ENCODE assay signal across 8 mouse cellular contexts in the genomic region with DNA sequence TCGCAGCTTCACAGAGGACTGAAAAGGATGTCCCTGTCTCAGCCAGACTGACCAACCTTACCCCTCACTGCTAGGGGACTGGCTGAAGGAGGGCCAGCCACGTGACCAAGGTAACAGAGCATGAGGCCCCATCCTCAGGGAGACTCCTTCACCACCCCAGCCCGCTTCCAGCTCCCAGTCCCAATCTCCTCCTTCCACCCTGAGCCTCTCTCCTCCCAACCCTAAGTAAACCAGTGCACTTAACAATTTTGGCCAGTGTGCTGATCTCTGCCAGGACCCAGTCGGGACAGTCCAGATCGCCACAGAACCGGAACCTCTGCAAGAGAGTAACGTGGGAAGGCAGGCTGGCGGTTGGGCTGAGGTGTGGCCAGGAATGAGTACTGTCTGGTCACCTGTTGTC. TPM values are rescaled to one million over a fixed set of nuclear protein-coding genes. Genes with fewer than 3 reads are reported as not detected.
DNase-seq lines count a peak whose midpoint lies in the region; ATAC-seq and TF ChIP-seq lines count a peak whose summit lies in the region.
"Had no signal": no experiment of that assay in that cellular context is flagged by ENCODE, and none has a peak within 500 bp of the region (broad histone marks: within the 10 kb centered on the region; RNA-seq: fewer than 3 reads in every experiment).

No protein-coding gene starts in this region.

- peak overlapping the region; percentile 91 for H3K4me2 ChIP-seq in lung, embryonic 14.5 days
- H3K4me2 ChIP-seq in embryonic facial prominence, embryonic 15.5 days (replicated peaks) = peak overlapping the region; percentile 92; the same call in 1 of the 2 replicates
- peak overlapping the region; percentile 87; the same call in 1 of the 2 replicates for H3K4me2 ChIP-seq in hindbrain, embryonic 16.5 days (ENCODE audit: low read length)

- WGBS in lung, embryonic 14.5 days = 86% methylated on average over 8 of the region's 8 CpGs
- 85% methylated on average over 8 of the region's 8 CpGs for WGBS in embryonic facial prominence, embryonic 15.5 days
- WGBS in hindbrain, embryonic 16.5 days = 91% methylated on average over 8 of the region's 8 CpGs

- no peak overlapping the region for H3K27ac ChIP-seq in lung, embryonic 14.5 days (ENCODE audit: low read depth)
- H3K27ac ChIP-seq in embryonic facial prominence, embryonic 15.5 days (replicated peaks) = no peak overlapping the region
- H3K27ac ChIP-seq in hindbrain, embryonic 16.5 days (ENCODE audit: low read depth, low read length) = no peak overlapping the region

- no peak for DNase-seq in lung, embryonic 14.5 days
- no peak for DNase-seq in lung, postnatal 14 days
- DNase-seq in naive thymus-derived CD4-positive, alpha-beta T cell, adult 2 months (ENCODE audit: low read depth) = peak; percentile 8
- DNase-seq in layer of hippocampus, adult 11-12 months (ENCODE audit: low spot score) = no peak
- DNase-seq in layer of hippocampus, postnatal 10 days (ENCODE audit: low spot score in 2 of 2) = no peak
- DNase-seq: right cerebral cortex, adult 18-20 months had no signal

- no peaks in the 10 kb centered on the region for H3K9me3 ChIP-seq in lung, embryonic 14.5 days (ENCODE audit: low read depth, low read length)
- no peaks in the 10 kb centered on the region for H3K9me3 ChIP-seq in embryonic facial prominence, embryonic 15.5 days (replicated peaks)
- H3K9me3 ChIP-seq in hindbrain, embryonic 16.5 days (ENCODE audit: control insufficient read depth, low read length) = no peaks in the 10 kb centered on the region

- TF ChIP-seq CTCF in lung, embryonic 14.5 days (IDR thresholded peaks at IDR 0.05; ENCODE audit: low read depth) = no peak

- H3K36me3 ChIP-seq in lung, embryonic 14.5 days (ENCODE audit: insufficient read depth) = 0 out of 2 replicates have a peak, but pooled peaks cover 9% of the 10 kb centered on the region
- peaks cover 13% of the 10 kb centered on the region for H3K36me3 ChIP-seq in embryonic facial prominence, embryonic 15.5 days
- H3K36me3 ChIP-seq in hindbrain, embryonic 16.5 days (ENCODE audit: control insufficient read depth, insufficient read depth, low read length) = peaks cover 11% of the 10 kb centered on the region

- no peak overlapping the region for H3K9ac ChIP-seq in lung, embryonic 14.5 days
- H3K9ac ChIP-seq in embryonic facial prominence, embryonic 15.5 days = no peak overlapping the region
- H3K9ac ChIP-seq in hindbrain, embryonic 16.5 days (ENCODE audit: low read depth, low read length) = peak overlapping the region; percentile 81; the same call in 1 of the 2 replicates

- no peak overlapping the region for H3K4me3 ChIP-seq in lung, embryonic 14.5 days (ENCODE audit: low read depth, low read length)
- H3K4me3 ChIP-seq in embryonic facial prominence, embryonic 15.5 days (replicated peaks) = no peak overlapping the region
- H3K4me3 ChIP-seq in hindbrain, embryonic 16.5 days (ENCODE audit: low read length) = no peak overlapping the region

- H3K4me1 ChIP-seq in lung, embryonic 14.5 days (ENCODE audit: insufficient read depth) = no peaks in the 10 kb centered on the region
- H3K4me1 ChIP-seq in embryonic facial prominence, embryonic 15.5 days = peaks cover 12% of the 10 kb centered on the region
- H3K4me1 ChIP-seq in hindbrain, embryonic 16.5 days (ENCODE audit: control insufficient read depth, insufficient read depth, low read depth, low read length) = peaks cover 22% of the 10 kb centered on the region

- H3K27me3 ChIP-seq in lung, embryonic 14.5 days (ENCODE audit: insufficient read depth, low read length) = no peaks in the 10 kb centered on the region
- H3K27me3 ChIP-seq in embryonic facial prominence, embryonic 15.5 days = no peaks in the 10 kb centered on the region; the same call in 1 of the 2 replicates
- H3K27me3 ChIP-seq in hindbrain, embryonic 16.5 days (replicated peaks; ENCODE audit: control insufficient read depth, insufficient read depth, low read length) = no peaks in the 10 kb centered on the region

- no peak for ATAC-seq in lung, embryonic 14.5 days (ENCODE audit: insufficient read depth)
- ATAC-seq in embryonic facial prominence, embryonic 15.5 days (ENCODE audit: insufficient number of reproducible peaks, low FRiP score, low TSS enrichment, low read depth) = no peak
- no peak for ATAC-seq in hindbrain, embryonic 16.5 days

RNA-seq across cellular contexts. Expression of gene Commd4, which starts 1.3 kb away (rescaled TPM):
- polyA plus RNA-seq in lung, embryonic 14.5 days (2014; fragmentation: Nextera tagmentation; extraction: Ambion mirVana) = 78.5 and 79.2 TPM in 2 replicates
- polyA plus RNA-seq in embryonic facial prominence, embryonic 15.5 days (2015; fragmentation: Nextera tagmentation; extraction: Ambion mirVana) = 97.6 and 105 TPM in 2 replicates
- polyA plus RNA-seq in hindbrain, embryonic 16.5 days (2015; fragmentation: Nextera tagmentation; extraction: Ambion mirVana) = 166 and 185 TPM in 2 replicates
- total RNA-seq in layer of hippocampus, postnatal 10 days (2021) = 10 to 100 TPM; 77.8 to 98.0 TPM

RNA-seq across cellular contexts. Expression of gene Neil1, which starts 8.7 kb away (rescaled TPM):
- polyA plus RNA-seq in lung, embryonic 14.5 days (2014; fragmentation: Nextera tagmentation; extraction: Ambion mirVana) = 5.9 and 7.1 TPM in 2 replicates
- polyA plus RNA-seq in embryonic facial prominence, embryonic 15.5 days (2015; fragmentation: Nextera tagmentation; extraction: Ambion mirVana) = 9.8 and 9.9 TPM in 2 replicates
- polyA plus RNA-seq in hindbrain, embryonic 16.5 days (2015; fragmentation: Nextera tagmentation; extraction: Ambion mirVana) = 8.2 and 8.7 TPM in 2 replicates
- total RNA-seq in layer of hippocampus, postnatal 10 days (2021) = 1 to 10 TPM; 7.8 to 8.1 TPM

RNA-seq across cellular contexts. Expression of gene Man2c1, which starts 26.3 kb away (rescaled TPM):
- 44.2 and 45.2 TPM in 2 replicates for polyA plus RNA-seq in lung, embryonic 14.5 days (2014; fragmentation: Nextera tagmentation; extraction: Ambion mirVana)
- polyA plus RNA-seq in embryonic facial prominence, embryonic 15.5 days (2015; fragmentation: Nextera tagmentation; extraction: Ambion mirVana) = 72.5 and 78.0 TPM in 2 replicates
- polyA plus RNA-seq in hindbrain, embryonic 16.5 days (2015; fragmentation: Nextera tagmentation; extraction: Ambion mirVana) = 77.2 and 88.7 TPM in 2 replicates
- total RNA-seq in layer of hippocampus, postnatal 10 days (2021) = 100 to 1,000 TPM; 138 to 140 TPM
